Mouse (Mus musculus) MEL (cell line): ENCODE results near the gene Pick1. TPM values are rescaled to one million over a fixed set of nuclear protein-coding genes. Genes with fewer than 3 reads are reported as not detected.

Experiments used
- DNase-seq: peaks from one replicate; pipeline ENCODE4 v3.0.0; 2011; ENCODE audit warnings: low read depth, low spot score
- H3K27ac ChIP-seq: 2 replicates; pipeline ENCODE4 v1.5.1; 2012; ENCODE audit warnings: low read depth, mild to moderate bottlenecking, control low read depth, low read length, moderate library complexity; ENCODE audit not compliant: control insufficient read depth
- H3K27me3 ChIP-seq, 2 experiments: fragments of 150-350 bp in 1 of 2; sonication (generic) in 1 of 2; 2 replicates each; pipeline ENCODE4 v1.6.1; 2012; ENCODE audit warnings: low read length in 2 of 2, mild to moderate bottlenecking in 2 of 2, improper control_type of control experiment in 1 of 2, moderate library complexity in 1 of 2; ENCODE audit not compliant: insufficient read depth in 2 of 2, control insufficient read depth in 1 of 2
- H3K36me3 ChIP-seq, 2 experiments: 2 replicates each; pipeline ENCODE4 v1.6.1; 2012 to 2014; ENCODE audit warnings: low read length in 2 of 2, improper control_type of control experiment in 1 of 2, inconsistent platforms in 1 of 2, mild to moderate bottlenecking in 1 of 2; ENCODE audit not compliant: insufficient read depth in 2 of 2, control insufficient read depth in 1 of 2
- H3K4me1 ChIP-seq, 2 experiments: fragments of 150-350 bp in 1 of 2; sonication (generic) in 1 of 2; 2 replicates each; pipeline ENCODE4 v1.6.1; 2012; ENCODE audit warnings: low read length in 2 of 2, improper control_type of control experiment in 1 of 2, mild to moderate bottlenecking in 1 of 2; ENCODE audit not compliant: insufficient read depth in 2 of 2, control insufficient read depth in 1 of 2
- H3K4me3 ChIP-seq, 2 experiments: fragments of 150-350 bp in 1 of 2; sonication (generic) in 1 of 2; 2 replicates each; pipeline ENCODE4 v1.5.1; 2012; ENCODE audit warnings: low read depth in 2 of 2, low read length in 2 of 2, mild to moderate bottlenecking in 2 of 2, moderate library complexity in 2 of 2, control low read depth in 1 of 2, improper control_type of control experiment in 1 of 2; ENCODE audit not compliant: control insufficient read depth in 1 of 2, insufficient read depth in 1 of 2
- H3K79me2 ChIP-seq: 2 replicates; pipeline ENCODE4 v1.6.1; 2012; ENCODE audit warnings: mild to moderate bottlenecking, low read length, moderate library complexity; ENCODE audit not compliant: control insufficient read depth, poor library complexity, insufficient read depth
- H3K9ac ChIP-seq: 2 replicates; pipeline ENCODE4 v1.6.1; 2012; ENCODE audit warnings: low read depth, mild to moderate bottlenecking, control low read depth, low read length, moderate library complexity; ENCODE audit not compliant: control insufficient read depth, poor library complexity, severe bottlenecking
- H3K9me3 ChIP-seq: fragments of 150-350 bp; sonication (generic); replicated peaks from 2 replicates; pipeline ENCODE4 v1.6.1; 2012; ENCODE audit warnings: mild to moderate bottlenecking, low read length, improper control_type of control experiment, moderate library complexity; ENCODE audit not compliant: insufficient read depth
- CHD1 ChIP-seq: IDR thresholded peaks from 2 replicates; pipeline ENCODE4 v1.6.1; 2012; ENCODE audit warnings: low read depth, mild to moderate bottlenecking, inconsistent platforms, low read length, improper control_type of control experiment
- CTCF ChIP-seq, 3 experiments: IDR thresholded peaks in 2 of 3; conservative IDR thresholded peaks in 1 of 3; 2 replicates each; pipeline ENCODE4 v1.5.1; 2011 to 2012; ENCODE audit warnings: low read length in 3 of 3, low read depth in 2 of 3, mild to moderate bottlenecking in 2 of 3, improper control_type of control experiment in 1 of 3, inconsistent platforms in 1 of 3, mixed read lengths in 1 of 3, moderate library complexity in 1 of 3; ENCODE audit not compliant: control insufficient read depth in 1 of 3, insufficient read depth in 1 of 3, poor library complexity in 1 of 3, severe bottlenecking in 1 of 3
- ELF1 ChIP-seq: IDR thresholded peaks from 2 replicates; pipeline ENCODE4 v1.6.1; 2014; ENCODE audit warnings: low read depth, mild to moderate bottlenecking, inconsistent platforms, low read length, improper control_type of control experiment, moderate library complexity
- ETS1 ChIP-seq: IDR thresholded peaks from 2 replicates; pipeline ENCODE4 v1.6.1; 2012; ENCODE audit warnings: low read depth, mild to moderate bottlenecking, inconsistent platforms, low read length, improper control_type of control experiment, moderate library complexity
- MAFK ChIP-seq: IDR thresholded peaks from 2 replicates; pipeline ENCODE4 v1.6.1; 2011; ENCODE audit warnings: low read depth, mild to moderate bottlenecking, low read length, improper control_type of control experiment, borderline replicate concordance
- MAX ChIP-seq: IDR thresholded peaks from 2 replicates; pipeline ENCODE4 v1.6.1; 2011; ENCODE audit warnings: low read length, improper control_type of control experiment
- MAZ ChIP-seq: IDR thresholded peaks from 2 replicates; pipeline ENCODE4 v1.6.1; 2012; ENCODE audit warnings: low read depth, mild to moderate bottlenecking, inconsistent platforms, low read length, improper control_type of control experiment
- MYC ChIP-seq: IDR thresholded peaks from 2 replicates; pipeline ENCODE4 v1.6.1; 2011; ENCODE audit warnings: low read depth, mild to moderate bottlenecking, low read length, improper control_type of control experiment, moderate library complexity
- NELFE ChIP-seq: IDR thresholded peaks from 2 replicates; pipeline ENCODE4 v1.6.1; 2011; ENCODE audit warnings: low read depth, low read length, improper control_type of control experiment
- POLR2AphosphoS5 ChIP-seq: IDR thresholded peaks from 2 replicates; pipeline ENCODE4 v1.6.1; 2012; ENCODE audit warnings: low read depth, borderline replicate concordance, mild to moderate bottlenecking, inconsistent platforms, low read length, moderate library complexity, mixed read lengths
- RCOR1 ChIP-seq: IDR thresholded peaks from 2 replicates; pipeline ENCODE4 v1.6.1; 2012; ENCODE audit warnings: low read depth, mild to moderate bottlenecking, inconsistent platforms, low read length, improper control_type of control experiment
- SIN3A ChIP-seq: IDR thresholded peaks from 2 replicates; pipeline ENCODE4 v1.6.1; 2012; ENCODE audit warnings: low read length, improper control_type of control experiment, inconsistent platforms
- SMC3 ChIP-seq: IDR thresholded peaks from 2 replicates; pipeline ENCODE4 v1.6.1; 2011; ENCODE audit warnings: low read depth, low read length, improper control_type of control experiment
- TCF12 ChIP-seq: IDR thresholded peaks from 2 replicates; pipeline ENCODE4 v1.6.1; 2014; ENCODE audit warnings: low read depth, mild to moderate bottlenecking, inconsistent platforms, low read length, improper control_type of control experiment, moderate library complexity
- UBTF ChIP-seq: IDR thresholded peaks from 2 replicates; pipeline ENCODE4 v1.6.1; 2012; ENCODE audit warnings: low read depth, mild to moderate bottlenecking, inconsistent platforms, low read length, improper control_type of control experiment, moderate library complexity, borderline replicate concordance; ENCODE audit not compliant: insufficient read depth
- USF2 ChIP-seq, 2 experiments: IDR thresholded peaks; 2 replicates each; pipeline ENCODE4 v1.6.1; 2011 to 2012; ENCODE audit warnings: improper control_type of control experiment in 2 of 2, low read length in 2 of 2, borderline replicate concordance in 1 of 2, inconsistent platforms in 1 of 2, low read depth in 1 of 2, mild to moderate bottlenecking in 1 of 2; ENCODE audit not compliant: insufficient read depth in 1 of 2
- ZC3H11A ChIP-seq: IDR thresholded peaks from 2 replicates; pipeline ENCODE4 v1.6.1; 2012; ENCODE audit warnings: low read depth, mild to moderate bottlenecking, inconsistent platforms, low read length, improper control_type of control experiment
- ZNF384 ChIP-seq: IDR thresholded peaks from 2 replicates; pipeline ENCODE4 v1.6.1; 2012; ENCODE audit warnings: low read depth, mild to moderate bottlenecking, inconsistent platforms, low read length, improper control_type of control experiment
- polyA plus RNA-seq, 2 experiments: library from polyadenylated mRNA; stranded (reverse) in 1 of 2; unstranded in 1 of 2; fragments of >175 nt in 1 of 2; fragments of >200 nt in 1 of 2; gene quantifications; 2 replicates each; pipeline versions ENCODE4 v1.2.1 to v1.2.4; 2012; ENCODE audit warnings: low replicate concordance in 2 of 2, low read depth in 1 of 2; ENCODE audit not compliant: insufficient read length in 2 of 2, insufficient read depth in 1 of 2, missing spikeins in 1 of 2
- total RNA-seq: library from RNA; depleted of rRNA; stranded (reverse); fragments of 300-350 nt; gene quantifications from 2 replicates; pipeline ENCODE4 v1.2.3, GENCODE M21; 2012

Pick1 gene
- total and polyA plus RNA-seq, 3 experiments: 20.8 to 24.3 TPM; not detected in 1

- no peak for TF ChIP-seq CTCF (IDR thresholded peaks at IDR 0.05 in 2 of 3, conservative IDR thresholded peaks at IDR 0.05 in 1 of 3; ENCODE audit: control insufficient read depth in 1 of 3, insufficient read depth in 1 of 3, low read depth in 2 of 3, low read length in 3 of 3, poor library complexity in 1 of 3, severe bottlenecking in 1 of 3)
- no peak for TF ChIP-seq MAFK
- TF ChIP-seq MAZ: peak; percentile 80
- TF ChIP-seq POLR2AphosphoS5: no peak
- peak; percentile 56; the same call in 1 of the 2 replicates for TF ChIP-seq NELFE
- peak; percentile 47; the same call in 1 of the 2 replicates for TF ChIP-seq SIN3A
- no peak for TF ChIP-seq UBTF
- TF ChIP-seq ZC3H11A: no peak
- no peak for TF ChIP-seq USF2 (IDR thresholded peaks at IDR 0.05; ENCODE audit: borderline replicate concordance in 1 of 2, insufficient read depth in 1 of 2, low read depth in 1 of 2, low read length in 2 of 2)
- peak; percentile 77 for TF ChIP-seq RCOR1
Measured at GRCm38 (mm10) chr15:79281389-79281788, 52.4 kb downstream of the Pick1 start (continued).

- TF ChIP-seq ZC3H11A (no peak), ZNF384 (no peak), CHD1 (no peak), ETS1 (no peak), MYC (no peak), RCOR1 (no peak), NELFE (no peak), TCF12 (no peak), ELF1 (no peak), UBTF (no peak), MAX (no peak), CTCF (IDR thresholded peaks at IDR 0.05 in 2 of 3, conservative IDR thresholded peaks at IDR 0.05 in 1 of 3; ENCODE audit: control insufficient read depth in 1 of 3, insufficient read depth in 1 of 3, low read depth in 2 of 3, low read length in 3 of 3, poor library complexity in 1 of 3, severe bottlenecking in 1 of 3) (no peak), SMC3 (no peak)
- Histone ChIP-seq H3K4me1 (peaks cover 7 to 14% of the 10 kb centered on the region in 2 experiments; a peak in 3 of 4 replicates), H3K79me2 (no peaks in the 10 kb centered on the region), H3K27ac (no peak overlapping the region), H3K9ac (no peak overlapping the region), H3K4me3 (no peak overlapping the region), H3K27me3 (no peaks in the 10 kb centered on the region), H3K36me3 (peaks cover 0 to 15% of the 10 kb centered on the region in 2 experiments; a peak in 2 of 4 replicates), H3K9me3 (no peaks in the 10 kb centered on the region)
- no peak for DNase-seq
Measured at GRCm38 (mm10) chr15:79282434-79282833, 53.5 kb downstream of the Pick1 start.
